Mouse (Mus musculus): ENCODE measurements around the gene Cul3.
"Not testable (repeated sequence)": the region's sequence is repeated elsewhere in the genome, so short reads cannot be mapped to it uniquely, and the experiment has no call there.

The Cul3 gene

GRCm38 (mm10) chr1:80340436-80341376 lies at the start of gene Cul3:
Gene Cul3 (minus strand): TSS chr1:80340480.
- peak; percentile 99 for DNase-seq (ENCODE audit: low read depth)

DNA sequence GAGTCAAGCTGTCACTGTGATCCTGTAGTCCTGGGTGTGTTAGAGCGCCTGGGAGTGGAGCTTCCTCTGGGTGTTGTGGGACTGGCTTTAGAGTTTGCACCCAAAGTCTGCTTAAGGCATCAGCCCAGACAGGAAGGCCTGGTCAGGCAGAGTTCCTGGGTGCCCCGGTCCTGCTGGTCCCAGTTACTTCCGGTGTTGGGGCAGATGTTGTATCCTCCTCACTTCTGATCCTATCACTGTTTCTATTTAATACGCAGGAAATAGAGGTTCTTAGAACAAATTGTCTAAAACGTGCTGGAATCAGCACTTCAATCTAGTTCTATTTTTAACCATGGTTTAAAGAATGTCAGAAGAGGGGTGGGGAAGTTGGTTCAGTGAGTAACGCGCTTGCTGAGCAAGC lies 49.2 kb upstream of the Cul3 start:
- no peak for DNase-seq (ENCODE audit: low read depth)

GRCm38 (mm10) chr1:80383613-80384589 lies 43.6 kb upstream of the Cul3 start:
- DNase-seq (ENCODE audit: low read depth), result no peak

DNA sequence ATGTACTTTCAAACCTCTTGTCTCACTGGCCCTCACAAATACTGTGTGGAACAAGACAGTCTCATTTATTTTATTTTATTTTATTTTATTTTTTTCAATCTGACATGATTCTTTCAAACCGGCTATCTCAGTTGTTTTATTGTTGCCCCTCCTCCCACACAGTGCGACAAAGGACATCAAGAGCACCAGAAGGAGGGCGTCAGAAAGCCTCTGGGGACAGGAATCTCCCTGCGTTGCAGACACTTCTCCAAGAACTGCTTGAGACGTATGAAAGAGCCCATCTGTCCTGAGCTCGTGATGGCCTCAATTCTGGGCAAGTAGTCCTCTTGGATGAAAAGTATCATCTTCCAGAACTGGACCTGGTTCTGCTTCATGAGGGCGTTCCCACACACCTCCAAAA lies 42.6 kb upstream of the Cul3 start:
- DNase-seq (ENCODE audit: low read depth), result no peak

GRCm38 (mm10) chr1:80381302-80381701 lies 41.0 kb upstream of the Cul3 start:
- DNase-seq (ENCODE audit: low read depth), result no peak

DNA sequence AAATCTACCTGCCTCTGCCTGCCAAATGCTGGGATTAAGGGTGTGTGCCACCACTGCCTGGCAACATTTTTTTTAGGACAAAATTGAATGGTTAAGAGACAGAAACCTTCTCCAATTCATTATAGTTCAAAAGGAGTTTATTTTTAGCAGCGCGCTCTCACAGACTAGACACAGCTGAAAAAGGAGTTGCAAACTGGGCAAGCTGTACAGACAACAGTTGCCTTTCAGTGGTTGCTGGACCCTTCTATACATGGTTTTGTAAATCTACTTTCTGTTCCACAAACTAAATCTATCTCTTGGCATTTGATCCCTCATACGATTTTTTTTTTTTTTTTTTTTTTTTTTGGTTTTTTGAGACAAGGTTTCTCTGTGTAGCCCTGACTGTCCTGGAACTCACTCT lies 31.7 kb upstream of the Cul3 start:
- DNase-seq (ENCODE audit: low read depth), result no peak

GRCm38 (mm10) chr1:80371189-80371889 lies 31.1 kb upstream of the Cul3 start:
- DNase-seq (ENCODE audit: low read depth), result no peak

GRCm38 (mm10) chr1:80363486-80363885 lies 23.2 kb upstream of the Cul3 start:
- no peak for DNase-seq (ENCODE audit: low read depth)

GRCm38 (mm10) chr1:80362946-80363345 lies 22.7 kb upstream of the Cul3 start:
- DNase-seq (ENCODE audit: low read depth), result no peak

- no peak for DNase-seq (ENCODE audit: low read depth)
Observed at GRCm38 (mm10) chr1:80362400-80362799, 22.1 kb upstream of the Cul3 start.

- not testable (repeated sequence) for DNase-seq (ENCODE audit: low read depth)
Observed at GRCm38 (mm10) chr1:80361771-80362170, 21.5 kb upstream of the Cul3 start.

GRCm38 (mm10) chr1:80360038-80360608 lies 19.8 kb upstream of the Cul3 start:
- no peak for DNase-seq (ENCODE audit: low read depth)

DNA sequence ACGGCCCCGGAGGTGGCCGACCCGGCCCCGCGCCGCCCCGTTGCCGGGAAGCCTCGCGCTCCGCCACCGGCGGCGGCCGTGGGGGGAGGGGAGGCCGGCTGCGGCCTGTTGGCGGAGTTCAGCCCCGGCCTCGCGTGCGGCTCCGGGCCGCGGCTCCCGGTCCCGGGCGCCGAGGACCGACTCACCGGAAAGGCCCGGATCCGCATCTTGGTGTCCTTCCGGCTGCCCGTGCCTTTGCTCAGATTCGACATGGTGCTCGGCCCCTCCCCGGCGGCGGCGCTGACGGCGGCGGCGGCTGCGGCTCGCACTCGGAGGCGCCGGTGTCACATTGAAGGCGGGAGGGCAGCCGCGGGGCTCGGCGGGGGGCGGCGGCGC lies 232 bp downstream of the Cul3 start:
- DNase-seq (ENCODE audit: low read depth), result peak; percentile 78

DNA sequence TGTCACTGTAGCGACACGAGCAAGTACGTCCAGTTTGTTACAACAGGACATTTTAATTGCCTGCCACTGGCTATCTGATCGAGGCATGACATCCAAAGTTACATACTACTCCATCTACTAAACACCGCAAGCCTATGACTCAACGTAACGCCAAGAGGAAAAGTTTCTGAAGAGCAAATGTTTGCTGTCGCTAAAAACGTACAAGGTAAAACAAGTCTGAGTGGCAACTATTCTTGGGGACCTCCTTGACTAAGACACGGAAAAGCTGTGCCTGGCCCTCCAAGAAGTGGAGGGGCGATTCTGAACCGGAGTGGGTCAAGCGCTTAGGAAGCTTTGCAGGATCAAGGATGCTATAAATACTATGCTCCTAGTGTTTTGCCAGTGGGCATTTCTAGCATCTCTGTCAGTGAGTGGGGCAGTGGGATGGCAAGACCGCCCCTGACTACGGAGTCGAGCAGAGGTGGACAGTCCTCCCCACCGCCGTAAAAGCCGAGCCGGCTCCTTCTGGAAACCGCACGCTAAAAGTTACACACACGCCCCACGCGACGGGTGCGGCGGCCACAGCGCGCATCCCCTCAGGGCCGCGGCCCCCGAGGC lies 757 bp downstream of the Cul3 start:
- peak; percentile 52 for DNase-seq (ENCODE audit: low read depth)

GRCm38 (mm10) chr1:80338398-80338797 lies 1.9 kb downstream of the Cul3 start:
- no peak for DNase-seq (ENCODE audit: low read depth)

- DNase-seq (ENCODE audit: low read depth), result no peak
Observed at GRCm38 (mm10) chr1:80335726-80336368, 4.4 kb downstream of the Cul3 start.

- no peak for DNase-seq (ENCODE audit: low read depth)
Observed at GRCm38 (mm10) chr1:80335118-80335517, 5.2 kb downstream of the Cul3 start.

DNA sequence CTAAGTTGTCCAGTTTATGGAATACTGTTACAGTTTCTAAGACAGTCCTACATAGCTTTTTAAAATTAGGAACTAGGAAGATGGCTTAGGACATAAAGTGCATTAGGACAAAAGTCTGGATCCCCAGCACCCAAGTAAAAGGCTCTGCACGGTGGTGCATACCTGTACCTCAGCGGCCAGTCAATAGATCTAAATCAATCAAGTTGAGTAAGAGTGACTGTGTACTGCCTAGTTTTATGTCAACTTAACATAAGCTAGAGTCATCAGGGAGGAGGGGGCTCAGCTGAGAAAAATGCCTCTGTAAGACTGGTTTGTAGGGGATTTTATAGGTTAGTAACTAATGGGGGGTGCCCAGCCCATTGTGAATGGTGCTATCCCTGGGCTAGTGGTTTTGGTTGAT lies 9.3 kb downstream of the Cul3 start:
- DNase-seq (ENCODE audit: low read depth), result no peak

GRCm38 (mm10) chr1:80325761-80326160 lies 14.5 kb downstream of the Cul3 start:
- DNase-seq (ENCODE audit: low read depth), result no peak

DNA sequence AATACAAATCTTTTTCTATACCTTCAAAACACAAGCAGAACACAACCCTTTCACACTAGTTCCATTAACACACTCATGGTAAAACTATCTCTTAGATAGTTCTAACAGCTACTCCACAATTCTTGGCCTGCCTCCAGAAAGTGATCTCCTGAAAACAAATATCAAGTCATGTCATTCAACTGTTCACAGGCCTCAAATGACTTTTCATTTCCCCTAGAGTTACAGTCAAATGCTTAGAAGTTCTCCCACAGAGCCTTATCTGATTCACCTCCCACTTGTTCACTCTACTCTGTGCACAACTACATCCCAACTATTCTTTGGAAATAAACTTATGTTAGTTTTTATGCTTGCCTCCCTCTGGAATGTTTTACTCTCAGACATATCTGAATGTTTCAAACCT lies 15.9 kb downstream of the Cul3 start:
- DNase-seq (ENCODE audit: low read depth), result peak; percentile 21

DNA sequence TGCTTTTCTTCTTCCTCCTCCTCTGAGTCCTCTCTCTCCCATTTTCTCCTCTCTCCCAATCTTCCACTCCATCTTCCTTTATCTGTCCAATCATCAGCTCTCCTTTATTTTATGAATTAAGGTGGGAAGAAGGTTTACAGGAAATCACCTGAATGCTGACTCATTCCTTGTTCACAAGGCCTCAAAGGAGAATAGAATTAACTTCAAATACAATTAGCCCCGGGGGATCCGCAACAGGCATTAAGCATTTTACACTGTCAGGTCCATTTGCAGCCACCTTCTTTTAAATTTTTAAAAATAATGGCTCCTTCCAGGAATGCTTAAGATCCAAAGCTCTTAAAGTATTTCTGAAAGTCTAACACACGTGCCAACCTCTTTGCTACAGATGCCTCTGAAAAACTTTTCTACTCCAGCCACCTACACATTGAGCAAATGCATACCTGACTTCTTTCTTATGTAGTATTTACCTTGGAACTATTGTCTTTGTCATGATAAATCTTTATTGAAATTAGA lies 24.7 kb downstream of the Cul3 start:
- DNase-seq (ENCODE audit: low read depth), result no peak
